Mouse (Mus musculus) liver, embryonic 14.5 days (tissue): ENCODE data around the gene Relb.

Source experiments
- CTCF ChIP-seq: IDR thresholded peaks from 2 replicates; pipeline ENCODE4 v1.5.1; 2016; ENCODE audit warnings: antibody characterized with exemption, low read depth, control low read depth
- EP300 ChIP-seq: IDR thresholded peaks from 2 replicates; pipeline ENCODE4 v1.6.1; 2016; ENCODE audit warnings: antibody characterized with exemption, low read depth

DNA sequence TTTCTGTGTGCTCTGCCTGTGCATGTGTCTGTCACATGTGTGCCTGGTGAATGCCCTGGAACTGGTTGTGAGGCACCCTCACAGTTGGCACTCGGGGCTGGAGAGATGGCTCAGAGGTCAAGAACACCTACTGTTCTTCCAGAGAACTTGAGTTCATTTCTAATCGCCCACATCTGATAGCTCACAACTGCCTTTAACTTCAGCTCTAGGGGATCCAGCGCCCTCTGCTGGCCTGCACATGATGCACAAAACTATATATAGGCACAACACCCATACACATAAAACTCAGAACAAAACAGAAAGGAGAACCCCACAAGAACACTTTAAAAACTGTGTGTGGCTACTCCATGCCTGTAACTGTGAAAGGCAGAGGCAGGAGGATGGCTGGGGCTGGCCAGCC lies 40.0 kb downstream of the Relb start:
- TF ChIP-seq EP300 (no peak), CTCF (peak; percentile 87)
